Mouse (Mus musculus): ENCODE data around the gene Ppp1r1a. TPM values are rescaled to one million over a fixed set of nuclear protein-coding genes. Genes with fewer than 3 reads are reported as not detected.

Gene Ppp1r1a
- polyA plus RNA-seq, 1 experiment from 2014 or later = 93.7 TPM

DNA sequence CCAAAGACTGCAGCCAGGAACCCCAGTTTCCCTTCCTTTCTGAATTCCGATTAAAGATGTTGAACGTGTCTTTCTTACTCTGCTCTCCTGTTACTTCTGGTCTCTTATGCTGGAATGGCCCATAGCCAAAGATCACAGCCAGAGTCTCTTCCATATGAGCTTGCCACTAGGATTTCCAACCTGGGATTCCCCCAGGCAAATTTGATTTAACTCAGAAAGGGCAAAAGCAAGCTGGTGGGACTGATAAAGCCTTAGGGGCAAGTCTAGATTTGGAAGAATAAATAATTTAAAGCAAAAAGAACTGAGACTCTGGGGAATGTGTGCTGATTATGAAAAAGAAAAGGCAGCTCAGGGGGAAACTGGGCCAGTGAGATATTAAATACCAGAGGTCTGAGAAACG is 52.7 kb downstream of the Ppp1r1a start:
- no peaks in the 10 kb centered on the region for H3K36me3 ChIP-seq
- H3K27ac ChIP-seq (replicated peaks) = no peak overlapping the region
- H3K4me2 ChIP-seq = no peak overlapping the region
- peaks cover 10% of the 10 kb centered on the region for H3K4me1 ChIP-seq (replicated peaks)
- no peak overlapping the region for H3K4me3 ChIP-seq
- WGBS = 42% methylated on average over 3 of the region's 3 CpGs
- no peaks in the 10 kb centered on the region for H3K9me3 ChIP-seq
- H3K27me3 ChIP-seq = no peaks in the 10 kb centered on the region; the same call in 1 of the 2 replicates
- no peak overlapping the region for H3K9ac ChIP-seq
- no peak for ATAC-seq (ENCODE audit: low read depth)

DNA sequence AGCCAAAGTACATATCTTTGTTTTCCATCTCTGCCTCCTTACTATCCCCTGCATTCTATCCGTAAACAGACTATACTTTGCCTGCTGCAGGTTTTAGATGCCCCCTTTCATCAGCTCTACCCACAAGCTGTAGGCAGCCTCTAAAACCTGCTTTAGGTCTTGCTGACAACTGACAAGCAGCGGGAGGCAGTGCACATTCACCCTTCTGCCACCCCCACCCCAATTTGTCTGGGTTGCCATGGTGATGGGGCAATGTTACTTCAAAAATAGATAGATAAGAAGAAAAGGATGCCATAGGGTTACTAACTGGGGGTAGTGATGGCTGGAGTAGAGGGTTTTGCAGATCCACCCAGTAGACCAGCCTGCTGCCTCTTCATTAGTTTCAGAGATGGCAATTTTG is 53.3 kb downstream of the Ppp1r1a start:
- Histone ChIP-seq H3K9ac (no peak overlapping the region), H3K4me2 (no peak overlapping the region), H3K36me3 (no peaks in the 10 kb centered on the region), H3K9me3 (no peaks in the 10 kb centered on the region), H3K4me1 (replicated peaks) (peaks cover 10% of the 10 kb centered on the region), H3K4me3 (no peak overlapping the region), H3K27me3 (no peaks in the 10 kb centered on the region; the same call in 1 of the 2 replicates), H3K27ac (replicated peaks) (no peak overlapping the region)
- WGBS = 37% methylated on average over 2 of the region's 2 CpGs
- ATAC-seq (ENCODE audit: low read depth) = no peak

DNA sequence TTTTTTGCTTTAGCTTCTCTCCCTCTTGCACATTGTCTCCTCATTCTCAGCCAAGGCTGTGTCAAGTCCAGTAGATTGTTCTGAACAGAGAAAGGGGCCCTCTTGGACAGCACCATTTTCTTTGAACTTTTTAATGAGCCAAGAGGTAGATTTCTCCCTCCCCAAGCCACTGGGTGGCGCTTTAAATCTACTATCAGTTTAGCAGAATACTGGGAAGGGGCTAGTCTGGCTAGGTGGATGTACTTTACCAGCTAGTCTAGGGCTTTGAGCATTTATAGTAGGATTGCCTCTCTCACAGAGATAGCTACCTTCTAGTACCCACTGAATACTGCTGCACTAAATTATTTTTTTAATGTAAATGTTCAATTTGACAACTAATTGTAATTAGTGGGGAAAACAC is 55.3 kb downstream of the Ppp1r1a start:
- no peaks in the 10 kb centered on the region; the same call in 1 of the 2 replicates for H3K27me3 ChIP-seq
- no peaks in the 10 kb centered on the region for H3K36me3 ChIP-seq
- no peak overlapping the region for H3K9ac ChIP-seq
- 0% methylated on average over 1 of the region's 1 CpGs for WGBS
- no peak overlapping the region for H3K4me3 ChIP-seq
- no peak overlapping the region for H3K27ac ChIP-seq (replicated peaks)
- ATAC-seq (ENCODE audit: low read depth) = peak; percentile 75
- no peaks in the 10 kb centered on the region for H3K9me3 ChIP-seq
- peaks cover 10% of the 10 kb centered on the region for H3K4me1 ChIP-seq (replicated peaks)
- H3K4me2 ChIP-seq = no peak overlapping the region

Other genes with a start within 250 kb of the Ppp1r1a start
- gene Gpr84, start 227.4 kb downstream of the Ppp1r1a start, polyA plus RNA-seq (2015; fragmentation: Nextera tagmentation; extraction: Ambion mirVana) = 0.57 and 0.62 TPM in 2 replicates
- gene Zfp385a, start 197.9 kb downstream of the Ppp1r1a start, polyA plus RNA-seq (2015; fragmentation: Nextera tagmentation; extraction: Ambion mirVana) = 17.1 and 18.4 TPM in 2 replicates
- 9.2 and 11.6 TPM in 2 replicates for gene Itga5, start 171.2 kb downstream of the Ppp1r1a start, polyA plus RNA-seq (2015; fragmentation: Nextera tagmentation; extraction: Ambion mirVana)
- gene Gtsf1, start 107.5 kb downstream of the Ppp1r1a start, polyA plus RNA-seq (2015; fragmentation: Nextera tagmentation; extraction: Ambion mirVana) = not detected in 2 replicates
- gene Gtsf2, start 89.5 kb downstream of the Ppp1r1a start, polyA plus RNA-seq (2015; fragmentation: Nextera tagmentation; extraction: Ambion mirVana) = not detected in 2 replicates
- gene Nckap1l, start 84.2 kb downstream of the Ppp1r1a start, polyA plus RNA-seq (2015; fragmentation: Nextera tagmentation; extraction: Ambion mirVana) = 2.2 and 2.6 TPM in 2 replicates
- gene Pde1b, start 35.0 kb downstream of the Ppp1r1a start, polyA plus RNA-seq (2015; fragmentation: Nextera tagmentation; extraction: Ambion mirVana) = 83.3 and 88.7 TPM in 2 replicates
- not detected in 2 replicates for gene Glycam1, start 27.1 kb upstream of the Ppp1r1a start, polyA plus RNA-seq (2015; fragmentation: Nextera tagmentation; extraction: Ambion mirVana)
- gene Mucl1, start 217.5 kb upstream of the Ppp1r1a start, polyA plus RNA-seq (2015; fragmentation: Nextera tagmentation; extraction: Ambion mirVana) = not detected in 2 replicates

All from neural tube, embryonic 13.5 days (tissue).